Mouse (Mus musculus) ES-E14 (cell line): ENCODE results near the gene Spata4. TPM values are rescaled to one million over a fixed set of nuclear protein-coding genes. Genes with fewer than 3 reads are reported as not detected.
"Not testable (repeated sequence)": the region's sequence is repeated elsewhere in the genome, so short reads cannot be mapped to it uniquely, and the experiment has no call there.

Experiments used
- DNase-seq: peaks from one replicate; pipeline ENCODE4 v3.0.0-alpha.2; 2013; ENCODE audit warnings: low read depth, low spot score
- H3K27ac ChIP-seq: 2 replicates; pipeline ENCODE4 v1.5.1; 2012; ENCODE audit warnings: low read depth, mild to moderate bottlenecking, low read length, moderate library complexity, mixed read lengths; ENCODE audit not compliant: poor library complexity, insufficient read depth, severe bottlenecking
- H3K36me3 ChIP-seq: 2 replicates; pipeline ENCODE4 v1.6.1; 2012; ENCODE audit warnings: mild to moderate bottlenecking, low read length, moderate library complexity, mixed read lengths; ENCODE audit not compliant: control insufficient read depth, poor library complexity, insufficient read depth, severe bottlenecking
- H3K4me1 ChIP-seq, 2 experiments: fragments of 150-350 bp in 1 of 2; sonication (generic) in 1 of 2; 2 replicates each; pipeline ENCODE4 v1.6.1; 2012; ENCODE audit warnings: low read length in 2 of 2, mild to moderate bottlenecking in 1 of 2, mixed read lengths in 1 of 2; ENCODE audit not compliant: control insufficient read depth in 2 of 2, insufficient read depth in 2 of 2, poor library complexity in 1 of 2
- H3K4me3 ChIP-seq, 2 experiments: fragments of 150-350 bp in 1 of 2; sonication (generic) in 1 of 2; 2 replicates each; pipeline ENCODE4 v1.5.1; 2012; ENCODE audit warnings: low read length in 2 of 2, low read depth in 1 of 2, mild to moderate bottlenecking in 1 of 2, mixed read lengths in 1 of 2; ENCODE audit not compliant: insufficient read depth in 1 of 2, poor library complexity in 1 of 2, severe bottlenecking in 1 of 2
- H3K9ac ChIP-seq: 2 replicates; pipeline ENCODE4 v1.6.1; 2012; ENCODE audit warnings: low read depth, mild to moderate bottlenecking, low read length, mixed read lengths; ENCODE audit not compliant: poor library complexity, insufficient read depth, severe bottlenecking
- H3K9me3 ChIP-seq: fragments of 150-350 bp; sonication (generic); 2 replicates; pipeline ENCODE4 v1.6.1; 2012; ENCODE audit warnings: low read depth, mild to moderate bottlenecking, low read length; ENCODE audit not compliant: control insufficient read depth, insufficient read depth
- CHD2 ChIP-seq: IDR thresholded peaks from 2 replicates; pipeline ENCODE4 v1.6.1; 2014; ENCODE audit warnings: mild to moderate bottlenecking, low read depth, low read length, inconsistent platforms
- HCFC1 ChIP-seq: IDR thresholded peaks from 2 replicates; pipeline ENCODE4 v1.6.1; 2012; ENCODE audit warnings: low read length, inconsistent platforms, borderline replicate concordance; ENCODE audit not compliant: insufficient read depth
- MAFK ChIP-seq: IDR thresholded peaks from 2 replicates; pipeline ENCODE4 v1.6.1; 2014; ENCODE audit warnings: mild to moderate bottlenecking, low read depth, low read length, inconsistent platforms; ENCODE audit not compliant: insufficient read depth
- ZC3H11A ChIP-seq: IDR thresholded peaks from 2 replicates; pipeline ENCODE4 v1.6.1; 2012; ENCODE audit warnings: low read depth, mild to moderate bottlenecking, inconsistent platforms, low read length, borderline replicate concordance
- ZNF384 ChIP-seq: IDR thresholded peaks from 2 replicates; pipeline ENCODE4 v1.6.1; 2012; ENCODE audit warnings: low read depth, low read length, inconsistent platforms
- in situ Hi-C, 2 experiments: fragments of 600-800 bp; cut with MboI; formaldehyde crosslinking; loops; one replicate each; pipeline ENCODE4 v1.15.1; 2025; ENCODE audit warnings: low sequenced_read_pairs in 2 of 2, inconsistent platforms in 1 of 2; ENCODE audit not compliant: unreplicated experiment in 2 of 2
- total RNA-seq: library from RNA; depleted of rRNA; stranded (reverse); fragments of 300-350 nt; gene quantifications from 2 replicates; pipeline ENCODE4 v1.2.3, GENCODE M21; 2012; rRNA removed

Spata4 gene
- total RNA-seq, 1 experiment, result not detected

DNA sequence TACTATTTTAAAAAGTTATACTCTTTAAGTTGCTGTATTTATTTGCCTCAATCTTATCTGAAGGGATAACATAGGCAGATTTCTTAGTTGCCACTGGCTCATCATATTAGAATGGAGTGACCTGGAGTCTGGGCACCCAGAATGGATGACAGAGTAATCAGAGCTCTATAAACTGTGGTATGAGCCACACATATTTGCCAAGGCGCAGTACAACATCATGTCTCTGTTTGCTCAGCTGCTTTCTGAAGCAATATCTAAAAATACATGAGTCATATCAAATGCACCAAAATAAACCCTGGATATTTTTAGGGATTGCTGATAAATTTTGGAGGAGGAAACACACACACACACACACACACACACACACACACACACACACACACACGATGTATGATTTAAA is 8.8 kb downstream of the Spata4 start:
- in situ Hi-C loops, result no loop called here
- no peaks in the 10 kb centered on the region for H3K4me1 ChIP-seq
- H3K4me3 ChIP-seq, result no peak overlapping the region
- no peak overlapping the region for H3K9ac ChIP-seq
- TF ChIP-seq CHD2, result no peak
- no peak for TF ChIP-seq ZNF384
- TF ChIP-seq MAFK, result no peak
- H3K27ac ChIP-seq, result no peak overlapping the region
- H3K9me3 ChIP-seq, result no peaks in the 10 kb centered on the region
- no peaks in the 10 kb centered on the region for H3K36me3 ChIP-seq
- no peak for DNase-seq

DNA sequence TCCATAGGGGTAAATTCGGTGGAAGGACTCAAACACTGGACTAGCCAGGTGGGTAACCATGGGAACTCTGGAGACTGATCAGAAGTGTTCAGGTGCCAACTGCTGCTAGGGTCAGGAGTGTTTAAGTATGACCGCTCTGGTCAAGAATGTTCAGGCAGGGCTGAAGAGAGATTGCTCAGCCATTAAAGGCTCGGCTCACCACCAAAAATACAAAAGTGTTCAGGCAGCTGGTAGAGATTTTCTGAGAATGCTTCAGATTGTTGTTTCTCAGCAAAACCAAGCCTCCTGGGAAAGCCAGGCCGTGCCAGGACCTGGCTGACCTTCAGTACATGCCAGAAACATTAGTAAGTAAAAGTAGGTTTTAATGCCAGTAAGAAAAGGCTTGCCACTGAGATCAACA is 9.7 kb downstream of the Spata4 start:
- Histone ChIP-seq H3K4me3 (no peak overlapping the region), H3K9me3 (no peaks in the 10 kb centered on the region), H3K27ac (no peak overlapping the region), H3K36me3 (no peaks in the 10 kb centered on the region), H3K9ac (no peak overlapping the region), H3K4me1 (no peaks in the 10 kb centered on the region)
- no peak for TF ChIP-seq ZC3H11A
- no peak for TF ChIP-seq MAFK
- TF ChIP-seq CHD2, result no peak
- TF ChIP-seq HCFC1, result no peak
- no peak for TF ChIP-seq ZNF384
- no peak for DNase-seq
- in situ Hi-C loops, result no loop called here

DNA sequence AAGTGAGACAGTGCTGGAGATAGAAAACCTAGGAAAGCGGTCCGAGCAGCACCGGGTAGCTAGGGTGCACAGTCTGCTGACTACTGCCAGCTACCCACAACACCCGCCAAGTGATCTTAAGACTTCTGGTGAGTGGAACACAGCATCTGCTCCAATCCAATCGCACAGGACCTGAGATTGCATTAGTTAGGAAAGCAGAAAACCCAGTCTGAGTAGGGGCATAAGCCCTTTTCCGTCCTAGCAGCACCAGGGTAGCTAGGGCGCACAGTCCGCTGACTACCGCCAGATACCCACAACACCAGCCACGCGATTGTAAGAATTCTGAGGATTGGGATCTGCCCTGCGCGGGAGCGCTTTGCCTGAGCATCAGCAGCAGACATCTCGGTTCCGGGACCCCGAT is 16.1 kb downstream of the Spata4 start:
- H3K36me3 ChIP-seq, H3K4me1 ChIP-seq, H3K9me3 ChIP-seq, in situ Hi-C loops: not testable (repeated sequence)
- Histone ChIP-seq H3K4me3 (peak overlapping the region; percentile 64 to 69; a peak in 3 of 4 replicates), H3K27ac (0 out of 2 replicates have a peak overlapping the region, but pooled peaks have one; percentile 22), H3K9ac (peak overlapping the region; percentile 70)
- peak; percentile 12 for DNase-seq

DNA sequence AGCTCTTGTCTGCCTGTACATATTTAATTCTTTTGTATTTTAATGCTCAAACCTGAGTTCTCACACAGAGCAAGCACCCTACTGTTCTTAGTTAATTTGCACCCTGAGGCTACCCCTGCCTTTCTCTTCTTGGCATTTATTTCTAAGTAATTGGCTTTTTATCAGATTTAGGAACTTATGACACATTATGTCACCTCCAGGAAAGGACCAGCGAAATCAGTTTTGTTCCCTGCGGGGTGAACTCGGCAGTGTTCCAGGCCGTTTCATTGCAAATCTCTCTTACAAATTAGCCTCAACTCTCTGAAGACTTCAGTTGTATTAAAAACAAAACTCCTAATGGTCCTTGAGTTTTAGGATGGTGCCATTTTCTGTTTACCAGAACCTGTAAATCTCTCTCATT is 38.1 kb downstream of the Spata4 start:
- H3K36me3 ChIP-seq, result no peaks in the 10 kb centered on the region
- in situ Hi-C loops, result no loop called here

More for the DNA sequence above, 38.1 kb downstream of the Spata4 start:
- H3K9ac ChIP-seq, result no peak overlapping the region
- H3K4me1 ChIP-seq, result no peaks in the 10 kb centered on the region
- TF ChIP-seq MAFK (no peak), HCFC1 (no peak), ZC3H11A (no peak), ZNF384 (no peak), CHD2 (no peak)
- no peaks in the 10 kb centered on the region for H3K9me3 ChIP-seq
- H3K27ac ChIP-seq, result no peak overlapping the region
- no peak overlapping the region for H3K4me3 ChIP-seq
- DNase-seq, result no peak

Other genes with a start within 250 kb of the Spata4 start
- 0.18 TPM in 1 of 2 replicates, not detected in the other for gene Asb5, start 71.2 kb upstream of the Spata4 start, total RNA-seq
- gene Spcs3, start 70.8 kb upstream of the Spata4 start, total RNA-seq, result 78.5 and 98.1 TPM in 2 replicates